Mouse (Mus musculus): ENCODE data around the gene Gm20604. TPM values are rescaled to one million over a fixed set of nuclear protein-coding genes. Genes with fewer than 3 reads are reported as not detected.

Gene Gm20604
- polyA plus RNA-seq (2012; rRNA removed; ENCODE audit: low replicate concordance), result 0.36 and 0.47 TPM in 2 replicates

DNA sequence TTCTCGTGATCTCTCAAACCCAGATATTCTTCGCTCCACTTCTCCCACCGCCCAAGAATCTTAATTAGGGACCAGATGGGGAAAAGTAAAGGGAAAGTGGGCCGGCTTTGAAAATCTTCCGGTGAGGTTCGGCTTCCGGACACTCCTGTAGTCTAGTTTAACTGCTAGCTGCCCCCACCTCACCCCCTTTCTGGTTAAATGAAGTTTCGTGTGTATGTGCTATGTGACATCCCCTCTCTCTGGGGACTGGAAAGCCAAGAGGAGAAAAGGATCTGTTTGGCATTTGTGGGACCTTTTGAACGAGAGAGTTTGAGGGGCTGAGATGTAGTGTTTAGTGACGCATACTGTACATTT is at the start of gene Gm20604:
TSS of gene Gm20604 (minus strand) at position 270 of the 354 bp plus-strand sequence.

DNA sequence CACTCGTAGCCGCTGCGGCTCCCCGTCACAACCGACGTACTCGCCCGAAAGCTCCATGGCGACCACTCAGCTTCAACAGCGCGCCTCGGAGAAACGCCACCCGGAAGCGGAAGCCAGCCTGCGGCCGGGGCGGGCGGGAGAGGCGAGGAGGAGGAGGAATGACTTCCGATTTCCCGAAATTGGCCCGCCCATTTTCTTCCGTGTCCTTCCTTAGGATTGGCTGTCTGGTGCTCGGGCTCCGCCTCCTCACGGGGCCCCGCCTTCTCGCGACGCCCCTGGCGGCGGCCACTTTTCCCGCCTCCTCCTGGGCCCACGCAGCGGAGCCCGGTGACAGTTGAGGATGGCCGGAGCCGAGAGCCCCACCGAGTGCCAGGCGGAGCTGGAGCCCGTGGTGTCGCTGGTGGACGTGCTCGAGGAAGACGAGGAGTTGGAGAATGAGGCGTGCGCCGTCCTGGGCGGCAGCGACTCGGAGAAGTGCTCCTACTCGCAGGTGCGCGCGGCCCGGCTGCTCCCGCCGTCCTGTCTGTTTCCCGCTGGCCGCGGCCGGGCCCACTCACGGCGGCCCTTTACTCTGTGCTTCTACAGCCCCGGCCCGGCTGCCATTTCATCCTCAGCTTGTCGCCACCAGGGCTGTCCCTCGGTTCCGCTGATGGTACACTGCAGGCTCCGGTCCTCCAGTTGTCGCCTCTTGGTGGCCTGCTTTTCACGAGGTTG is 626 bp downstream of the Gm20604 start, which contains the start of the genes Gm28051, Gon7 and Ubr7:
TSS of gene Gm28051 (minus strand) at position 77 of the 714 bp plus-strand sequence.
TSS of gene Gon7 (minus strand) at position 115 of the 714 bp plus-strand sequence.
TSS of gene Ubr7 (plus strand) at position 279 of the 714 bp plus-strand sequence.

DNA sequence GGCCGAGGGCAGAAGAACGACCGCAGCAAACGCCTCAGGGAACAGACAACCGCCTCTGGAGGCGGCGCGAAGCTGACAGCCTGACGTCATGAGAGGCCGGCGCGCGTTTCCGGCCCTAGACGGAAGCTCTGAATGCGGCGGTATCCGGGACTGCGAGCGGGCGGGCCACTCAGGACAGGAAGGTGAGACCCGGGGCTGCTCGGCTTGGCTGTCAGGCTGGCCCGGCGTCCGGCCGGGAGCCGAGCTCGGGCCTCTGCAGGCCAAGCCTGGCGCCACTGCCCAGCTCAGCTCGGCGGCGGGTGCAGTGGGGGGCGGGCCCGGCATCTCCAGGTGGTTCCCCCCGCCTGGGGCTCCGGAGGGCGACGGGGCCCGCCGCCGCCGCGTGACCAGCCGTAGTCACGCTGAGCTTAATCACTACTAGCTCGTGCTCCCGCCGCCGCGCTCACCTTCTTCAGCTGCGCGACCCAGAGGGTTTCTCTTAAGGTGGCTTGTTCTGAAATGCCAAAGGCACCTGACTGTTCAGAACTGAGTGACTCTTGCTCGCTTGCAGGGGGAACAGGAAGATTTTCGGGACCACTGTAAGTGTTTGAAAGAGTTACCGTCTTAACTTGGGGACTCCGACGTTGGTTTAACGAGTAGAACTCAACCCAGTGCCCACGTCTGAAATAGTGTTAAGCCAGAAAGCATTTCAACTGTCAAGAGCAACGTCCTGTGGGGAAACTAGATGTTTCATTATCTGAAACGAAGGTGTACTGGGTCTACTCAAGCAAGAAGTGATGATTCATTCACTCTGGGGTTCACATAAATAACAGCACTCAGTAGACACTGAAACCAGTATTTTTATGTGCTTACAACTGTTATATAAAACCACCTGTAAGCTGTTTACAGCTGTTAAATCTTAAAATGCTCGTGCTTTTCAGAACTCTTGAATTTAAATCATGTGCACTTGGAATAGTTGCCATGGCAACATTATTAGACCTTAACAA is 14.6 kb downstream of the Gm20604 start, which contains the start of the genes Moap1 and Tmem251:
TSS of gene Moap1 (minus strand) at position 73 of the 986 bp plus-strand sequence.
TSS of gene Tmem251 (plus strand) at position 174 of the 986 bp plus-strand sequence.

DNA sequence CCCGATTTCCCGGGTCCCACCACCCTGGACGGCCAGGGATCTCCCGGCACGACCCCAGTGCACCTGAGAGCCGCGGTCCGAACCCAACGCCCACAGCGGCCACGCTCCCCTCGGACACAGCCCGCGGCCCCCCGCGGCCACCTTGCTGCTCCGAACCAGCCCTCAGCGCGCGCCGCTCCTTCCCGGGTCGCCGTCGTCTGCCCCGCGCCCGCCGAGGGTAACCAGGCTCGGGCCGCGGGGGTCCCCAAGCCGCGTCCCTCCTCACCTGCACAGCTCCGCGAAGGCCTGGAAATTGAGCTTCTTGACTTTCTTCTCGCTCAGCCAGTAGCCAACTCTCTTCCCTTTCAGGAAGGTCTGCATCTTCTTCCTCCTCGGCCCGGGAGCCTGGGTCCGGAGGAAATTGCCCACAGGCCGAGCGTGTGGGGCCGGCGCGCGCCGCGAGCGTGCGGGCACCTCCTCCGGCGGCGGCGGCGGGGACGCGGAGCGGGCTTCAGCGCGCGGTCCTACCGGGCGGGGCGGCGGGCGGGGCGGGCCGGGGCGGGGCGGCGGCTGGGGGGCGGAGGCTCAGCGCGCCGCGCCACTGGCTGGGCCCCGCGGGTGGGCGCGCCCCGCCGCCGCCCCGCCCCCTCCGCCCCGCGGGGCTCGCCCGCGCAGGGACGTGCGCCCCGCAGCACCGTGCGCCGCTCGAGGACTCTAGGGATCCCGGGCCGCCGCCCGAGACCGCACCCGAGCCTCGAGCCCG is 53.8 kb downstream of the Gm20604 start, which contains the start of gene Itpk1:
TSS of gene Itpk1 (minus strand) at position 474 of the 742 bp plus-strand sequence.

Other genes starting within 250 kb of the Gm20604 start
- 89.8 and 269 TPM in 2 replicates for gene Chga, start 203.7 kb downstream of the Gm20604 start, polyA plus RNA-seq (2012; rRNA removed; ENCODE audit: low replicate concordance)
- 169 and 317 TPM in 2 replicates for gene Itpk1, start 53.7 kb downstream of the Gm20604 start, polyA plus RNA-seq (2012; rRNA removed; ENCODE audit: low replicate concordance)
- 0.47 and 0.55 TPM in 2 replicates for gene Moap1, start 15.0 kb downstream of the Gm20604 start, polyA plus RNA-seq (2012; rRNA removed; ENCODE audit: low replicate concordance)
- gene Tmem251, start 14.9 kb downstream of the Gm20604 start, polyA plus RNA-seq (2012; rRNA removed; ENCODE audit: low replicate concordance), result 2.2 and 4.0 TPM in 2 replicates
- gene Gm28051, start 907 bp downstream of the Gm20604 start, polyA plus RNA-seq (2012; rRNA removed; ENCODE audit: low replicate concordance), result not detected in 2 replicates
- 5.1 and 10.2 TPM in 2 replicates for gene Gon7, start 869 bp downstream of the Gm20604 start, polyA plus RNA-seq (2012; rRNA removed; ENCODE audit: low replicate concordance)
- 3.2 and 4.2 TPM in 2 replicates for gene Ubr7, start 705 bp downstream of the Gm20604 start, polyA plus RNA-seq (2012; rRNA removed; ENCODE audit: low replicate concordance)
- gene Btbd7, start 119.8 kb upstream of the Gm20604 start, polyA plus RNA-seq (2012; rRNA removed; ENCODE audit: low replicate concordance), result 3.8 and 4.3 TPM in 2 replicates
- gene Cox8c, start 140.6 kb upstream of the Gm20604 start, polyA plus RNA-seq (2012; rRNA removed; ENCODE audit: low replicate concordance), result not detected in 2 replicates
- gene Unc79, start 190.2 kb upstream of the Gm20604 start, polyA plus RNA-seq (2012; rRNA removed; ENCODE audit: low replicate concordance), result 0.02 and 0.16 TPM in 2 replicates

Measured in duodenum, adult 2 months (tissue).